Mouse (Mus musculus): ENCODE results near the gene Hist1h3i.

- no peak for TF ChIP-seq CTCF (IDR thresholded peaks at IDR 0.05; ENCODE audit: borderline replicate concordance, insufficient read depth, low read depth, low read length)
- TF ChIP-seq POLR2A (IDR thresholded peaks at IDR 0.05; ENCODE audit: borderline replicate concordance, insufficient read depth, low read length), result no peak
These were observed 12.4 kb upstream of the Hist1h3i start for GRCm38 (mm10) chr13:21795584-21795983.

Data from cerebellum, adult 2 months (tissue).